Mouse (Mus musculus): Measurements from ENCODE around the gene Ankrd28.

Gene Ankrd28

DNA sequence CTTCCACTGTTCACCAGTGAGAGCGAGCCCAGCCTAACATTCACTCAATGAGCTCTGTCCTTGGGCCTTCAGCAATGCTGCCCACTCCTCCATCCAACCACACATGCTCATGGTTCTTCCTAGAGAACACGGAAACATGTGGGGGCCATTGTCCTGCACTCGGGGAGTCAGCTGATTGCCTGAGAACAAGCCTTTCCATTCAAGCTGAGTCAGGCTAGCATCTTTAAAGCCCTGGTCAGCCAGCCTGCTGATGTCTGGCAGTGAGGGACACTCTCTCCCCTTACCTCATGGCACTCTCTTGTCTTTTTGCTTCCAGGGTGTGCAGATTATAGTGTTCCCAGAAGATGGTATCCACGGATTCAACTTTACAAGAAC is 164.9 kb downstream of the Ankrd28 start:
- no peak for DNase-seq (ENCODE audit: low spot score in 2 of 2)

DNA sequence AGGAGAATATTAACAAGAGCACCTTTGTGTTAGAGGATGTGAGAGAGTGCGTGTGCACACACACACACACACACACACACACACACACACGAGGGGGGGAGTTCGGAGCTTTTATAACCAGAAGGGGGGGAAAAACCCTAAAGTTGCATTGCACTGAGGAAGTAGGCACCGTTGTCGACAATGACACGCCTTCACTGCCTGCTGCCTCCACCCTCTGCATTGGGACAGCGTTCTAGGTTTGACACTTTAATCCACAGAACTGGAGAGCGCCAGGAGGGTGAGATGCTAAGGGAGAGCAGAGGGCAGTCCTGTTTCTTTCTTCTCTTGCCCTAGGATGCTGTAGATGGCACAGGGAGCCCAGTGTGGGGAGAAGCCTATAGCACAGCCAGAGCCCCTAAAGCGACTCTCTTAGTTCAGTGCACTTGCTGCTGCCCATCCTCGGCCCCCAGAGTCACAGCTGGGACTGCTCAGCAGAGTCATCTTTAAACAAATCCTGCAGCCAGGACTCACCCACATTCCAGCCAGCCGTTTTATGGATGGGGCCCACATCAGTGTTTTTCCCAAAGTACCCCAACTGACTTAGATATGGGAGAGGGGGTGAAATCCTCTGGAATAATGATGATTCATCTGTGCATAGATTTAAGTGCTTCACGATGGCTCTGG is 165.4 kb downstream of the Ankrd28 start:
- DNase-seq (ENCODE audit: low spot score in 2 of 2), result peak in 1 of 2 experiments; percentile 61

DNA sequence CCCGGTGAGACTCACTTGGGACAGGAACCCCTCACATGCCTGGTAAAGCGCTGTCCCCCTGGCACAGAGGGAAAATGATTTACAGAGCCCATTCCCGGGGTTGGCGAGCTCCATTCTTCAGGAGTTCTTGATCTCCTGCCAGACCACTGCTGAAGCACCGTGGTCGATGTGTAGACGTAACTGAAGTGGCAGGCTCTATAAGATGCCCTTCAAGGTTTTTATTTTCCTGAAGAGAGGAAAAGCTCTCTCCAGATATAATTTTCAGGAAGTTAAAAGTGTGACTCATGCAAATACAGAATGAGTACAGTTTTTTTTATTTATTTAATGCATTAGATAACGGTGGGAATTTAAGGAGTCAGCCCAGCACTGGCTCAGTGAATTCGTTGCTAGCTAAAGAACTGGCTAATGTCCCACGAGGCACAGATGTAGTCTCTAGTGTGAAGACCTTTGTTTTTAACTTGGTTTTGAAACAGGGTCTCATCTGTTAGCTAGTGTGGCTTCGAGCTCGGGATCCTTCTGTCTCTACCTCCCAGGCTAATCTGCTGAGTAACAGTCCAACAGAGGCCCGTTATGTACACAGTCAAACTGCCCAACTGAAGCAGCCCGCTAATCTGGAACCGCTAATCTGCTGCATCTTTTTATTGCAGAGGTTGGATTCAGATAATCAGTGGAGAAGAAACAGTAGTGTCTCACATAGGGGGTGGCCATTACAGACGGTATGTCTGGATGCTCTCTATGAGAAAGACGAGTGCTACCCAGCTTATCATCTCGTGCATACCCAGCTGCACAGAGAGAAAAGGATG is 166.2 kb downstream of the Ankrd28 start:
- DNase-seq (ENCODE audit: low spot score in 2 of 2), result no peak

DNA sequence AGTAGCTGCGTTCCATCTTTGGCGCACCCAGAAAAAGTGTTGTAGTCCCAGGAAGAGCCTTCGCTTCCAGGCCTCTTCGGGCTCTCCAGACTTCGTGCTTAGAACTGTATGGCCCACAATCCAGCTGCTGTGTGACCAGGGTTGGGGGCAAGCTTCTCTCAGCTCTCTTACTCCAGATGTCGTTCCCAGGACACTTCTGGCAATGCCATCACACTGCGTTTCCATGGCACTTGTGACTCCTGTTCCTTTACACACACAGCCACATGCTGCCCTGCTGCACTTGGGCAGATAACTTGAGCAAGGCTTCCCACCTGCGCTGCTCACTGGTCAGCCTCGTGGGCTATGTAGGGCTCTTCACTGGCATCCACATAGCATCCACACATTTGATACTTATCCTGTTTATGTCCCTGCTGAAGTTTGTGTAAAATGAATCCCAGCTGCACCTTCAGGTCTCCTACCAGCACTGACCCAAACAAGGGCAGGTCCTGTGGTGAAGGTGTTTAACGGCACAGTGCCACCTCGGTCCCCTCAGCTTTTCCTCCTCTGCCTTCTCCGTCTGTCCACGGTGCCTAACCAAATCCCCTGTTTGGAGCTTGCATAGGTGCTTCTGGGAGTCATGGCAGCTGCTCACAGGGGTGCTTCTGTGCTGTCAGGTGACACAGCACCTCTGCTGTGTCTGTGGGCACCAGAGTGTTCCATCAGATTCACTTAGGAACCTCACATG is 166.9 kb downstream of the Ankrd28 start:
- no peak for DNase-seq (ENCODE audit: low spot score in 2 of 2)

DNA sequence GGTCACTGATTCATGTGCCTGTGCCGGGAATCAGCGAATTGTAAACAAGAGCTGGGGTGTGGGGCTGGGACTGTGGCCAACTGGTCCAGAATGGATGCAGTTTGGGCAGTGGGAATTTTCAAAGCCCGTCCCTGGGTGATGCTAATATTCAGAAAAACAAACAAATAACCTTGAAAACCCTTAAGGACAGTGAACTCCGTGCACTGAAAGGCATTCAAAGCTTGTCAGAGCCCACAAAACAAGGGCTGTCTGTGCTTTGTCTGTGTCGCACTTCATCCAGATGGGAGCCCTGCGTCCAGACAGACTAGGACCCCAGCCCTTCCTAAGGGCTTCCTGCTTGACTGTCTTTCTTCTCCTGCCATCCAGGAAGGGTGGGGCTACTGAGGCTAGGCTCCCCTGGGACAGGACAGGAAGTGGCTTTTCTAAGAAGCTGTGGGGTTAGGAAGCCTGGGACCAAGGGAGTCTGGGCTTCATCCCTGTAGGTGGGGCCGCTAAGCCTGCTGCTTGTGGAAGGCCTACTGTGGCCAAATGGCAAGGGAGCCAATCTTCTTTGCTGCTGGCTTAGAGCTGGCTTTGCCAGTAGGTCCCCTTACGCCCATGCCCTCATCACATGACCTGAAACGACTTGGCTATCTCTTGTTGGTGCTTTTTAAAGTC is 167.8 kb downstream of the Ankrd28 start:
- DNase-seq (ENCODE audit: low spot score in 2 of 2), result peak in 1 of 2 experiments; percentile 28

DNA sequence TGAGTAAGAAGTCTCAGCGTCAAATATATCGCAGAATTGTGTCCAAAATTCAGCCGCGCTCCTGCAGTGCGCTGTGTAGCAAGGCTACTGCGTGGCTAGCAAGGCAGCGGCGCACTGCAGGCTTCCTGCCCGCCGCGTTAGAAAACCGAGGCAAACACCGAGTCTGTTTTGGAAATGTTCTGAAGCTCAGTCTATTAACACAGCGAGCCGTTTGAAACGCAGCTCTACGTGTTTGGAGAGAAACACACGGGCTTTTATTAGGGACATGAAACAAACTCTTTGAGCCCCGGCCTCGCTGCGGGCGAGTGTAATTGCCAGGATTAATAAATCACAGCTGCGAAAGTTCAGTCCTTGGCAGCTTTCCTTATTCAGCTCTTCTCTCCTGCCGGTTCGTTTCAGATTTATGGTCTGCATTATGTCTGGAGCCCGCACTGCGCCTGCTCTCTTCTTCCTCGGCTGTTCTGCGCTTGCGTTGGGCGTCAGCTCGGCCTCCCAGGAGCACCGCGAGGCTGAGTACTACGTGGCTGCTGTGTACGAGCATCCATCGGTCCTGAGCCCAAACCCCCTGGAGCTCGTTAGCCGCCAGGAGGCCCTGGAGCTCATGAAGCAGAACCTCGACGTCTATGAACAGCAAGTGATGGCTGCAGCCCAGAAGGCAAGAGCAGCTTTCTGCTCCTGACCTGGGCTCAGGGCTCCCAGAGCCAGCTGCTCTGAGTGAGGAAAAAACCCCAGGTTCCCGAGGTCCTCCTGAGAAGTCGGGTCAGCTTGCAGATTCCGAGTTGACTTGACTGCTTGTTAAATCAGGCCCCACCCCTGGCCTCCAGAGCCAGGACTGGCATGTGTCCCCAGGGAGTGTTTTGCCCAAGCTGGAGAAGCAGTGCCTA is 168.5 kb downstream of the Ankrd28 start:
- peak; percentile 50 to 73 for DNase-seq (ENCODE audit: low spot score in 2 of 2)

DNA sequence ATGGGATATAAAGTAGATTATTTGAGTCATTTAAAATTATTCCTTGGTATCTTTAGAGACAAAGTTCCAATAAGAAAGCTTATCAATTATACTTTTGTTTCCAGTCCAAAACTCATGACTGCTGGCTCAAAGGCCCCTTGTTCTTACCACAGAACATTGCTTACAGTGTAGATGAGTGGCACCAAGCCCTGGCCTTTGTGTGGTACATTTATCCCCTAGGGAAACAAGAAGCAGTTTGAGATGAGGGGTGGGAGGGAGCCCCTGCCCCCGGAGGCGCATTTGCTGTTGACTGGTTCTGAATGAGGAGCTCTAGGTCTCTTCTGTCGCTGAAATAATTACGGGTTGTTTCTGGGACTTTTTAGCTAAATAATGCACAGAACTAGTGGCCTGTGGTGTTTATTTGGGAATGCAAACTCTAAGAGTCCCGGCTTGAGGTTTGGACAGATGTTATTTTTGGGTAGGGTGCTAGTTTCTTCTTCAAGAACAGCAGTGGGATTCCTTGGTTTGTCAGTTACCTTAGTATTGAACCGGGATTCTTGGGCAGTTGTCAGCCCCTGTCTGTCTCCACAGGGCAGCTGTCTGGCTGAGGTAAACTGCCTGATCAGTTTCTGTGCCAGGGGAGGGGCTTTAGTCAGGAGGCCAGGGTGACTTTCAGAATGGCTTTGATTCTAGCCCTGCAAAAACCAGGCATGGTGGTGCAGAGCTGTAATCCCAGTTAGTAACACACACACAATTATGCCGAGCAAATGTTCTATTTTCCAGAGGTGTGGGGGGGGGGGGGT is 169.9 kb downstream of the Ankrd28 start:
- DNase-seq (ENCODE audit: low spot score in 2 of 2), result no peak

DNA sequence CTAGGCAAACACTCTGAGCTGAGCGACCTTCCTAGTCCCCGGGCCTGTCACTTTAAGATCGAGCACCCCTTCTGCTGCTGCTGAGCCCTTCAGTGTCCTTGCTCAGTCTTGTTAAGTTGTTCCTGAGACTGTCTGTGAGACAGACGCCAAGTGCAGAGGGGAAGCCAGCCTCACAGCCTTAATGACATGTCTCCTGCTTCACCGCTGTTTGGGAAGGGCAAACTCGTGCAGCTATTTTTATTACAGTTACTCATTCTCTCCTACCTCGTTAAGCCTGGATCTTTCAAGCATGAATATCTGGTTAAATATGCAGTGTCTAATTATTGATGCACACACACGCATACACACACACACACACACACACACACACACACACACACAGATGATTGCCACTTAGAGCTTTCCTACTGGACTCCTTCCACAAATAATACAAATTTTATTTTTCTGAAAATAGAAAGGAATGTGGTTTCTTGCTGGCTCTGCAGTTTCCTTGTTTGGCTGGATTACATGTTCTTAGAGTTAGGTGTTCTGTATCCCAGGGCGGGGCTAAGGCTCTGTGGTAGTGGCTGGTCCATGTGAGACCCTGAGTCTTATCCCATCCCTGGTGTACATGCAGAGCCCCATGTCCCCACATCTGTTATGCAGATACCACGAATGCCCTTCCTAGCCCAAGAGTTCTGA is 170.8 kb downstream of the Ankrd28 start:
- no peak for DNase-seq (ENCODE audit: low spot score in 2 of 2)

DNA sequence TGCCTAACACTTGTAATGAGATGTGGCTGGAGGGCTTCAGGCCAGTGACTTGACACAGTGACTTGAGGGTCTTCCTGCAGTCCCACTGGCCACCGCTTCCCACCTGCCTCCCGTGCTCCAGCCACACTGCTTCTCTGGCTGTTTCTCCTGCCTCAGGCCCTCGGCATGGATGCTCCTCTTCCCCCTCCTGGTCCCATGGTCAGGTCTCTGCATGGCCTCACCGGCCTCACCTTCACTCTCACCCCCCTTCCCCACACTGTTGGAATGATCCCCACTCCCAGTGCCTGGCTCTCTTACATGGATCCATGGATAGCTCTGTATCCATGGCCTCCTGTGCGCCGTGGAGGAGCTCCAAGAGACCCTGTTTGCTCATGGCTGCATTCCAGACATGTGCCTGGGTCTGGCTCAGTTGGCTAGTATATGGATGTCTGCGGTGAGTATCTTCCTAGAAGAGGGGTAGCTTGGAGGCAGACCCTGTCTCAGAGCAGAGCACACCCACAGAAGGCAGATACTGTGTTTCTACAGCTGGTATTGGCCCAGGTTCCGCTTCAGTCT is 172.2 kb downstream of the Ankrd28 start:
- DNase-seq (ENCODE audit: low spot score in 2 of 2), result no peak

DNA sequence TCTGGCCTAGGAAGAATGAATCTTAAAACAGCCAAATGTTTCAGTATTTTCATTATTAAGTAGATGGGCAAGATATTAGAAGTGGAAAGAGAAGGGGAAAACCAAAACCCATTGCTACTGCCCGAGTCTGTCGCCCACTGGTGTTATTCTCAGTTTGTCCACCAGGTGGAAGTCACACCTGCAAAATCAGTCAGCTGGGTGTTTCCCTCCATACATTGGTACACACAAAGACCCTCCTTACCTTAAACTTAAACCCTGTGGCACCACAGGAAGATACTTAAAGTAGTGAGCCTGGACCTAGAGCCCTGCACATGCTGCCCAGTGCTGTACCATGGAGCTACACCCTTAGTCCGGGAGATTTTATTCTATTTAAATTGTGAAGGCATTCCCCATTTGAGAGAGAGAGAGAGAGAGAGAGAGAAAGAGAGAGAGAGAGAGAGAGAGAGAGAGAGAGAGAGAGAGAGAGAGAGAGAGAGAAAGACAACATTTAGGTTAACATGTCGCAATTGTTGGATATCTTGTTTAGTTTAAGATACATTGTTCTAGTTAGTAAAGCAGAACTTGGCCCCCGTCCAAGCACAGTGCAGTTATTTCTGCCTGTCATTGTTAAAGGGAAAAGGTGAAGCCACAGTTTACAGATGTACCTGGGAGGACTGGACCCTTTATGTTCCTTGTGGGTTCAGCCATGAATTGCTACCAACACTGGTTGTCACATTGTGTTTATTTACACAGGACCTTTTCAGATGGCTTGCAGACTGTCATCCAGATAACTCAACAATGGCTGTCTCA is 173.4 kb downstream of the Ankrd28 start:
- DNase-seq (ENCODE audit: low spot score in 2 of 2), result peak; percentile 56 to 77

DNA sequence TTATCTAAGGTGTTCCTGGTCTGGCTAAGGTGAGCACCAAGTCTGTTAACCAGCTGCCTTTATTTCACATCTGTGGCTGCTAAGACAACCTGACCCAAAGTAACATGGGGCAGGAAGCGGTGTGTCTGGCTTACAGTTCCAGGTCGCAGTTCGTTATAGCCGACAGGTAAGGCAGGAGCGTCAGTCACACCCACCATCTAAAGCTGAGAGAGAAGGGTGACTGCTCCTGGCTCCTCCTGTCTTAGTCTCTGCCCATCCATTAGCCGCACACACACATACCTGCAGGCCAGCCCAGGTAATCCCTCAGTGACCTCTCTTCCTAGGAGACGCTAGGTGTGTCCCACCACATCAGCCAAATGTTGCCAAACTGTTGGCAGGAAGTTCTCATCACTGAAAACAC is 174.1 kb downstream of the Ankrd28 start:
- no peak for DNase-seq (ENCODE audit: low spot score in 2 of 2)

DNA sequence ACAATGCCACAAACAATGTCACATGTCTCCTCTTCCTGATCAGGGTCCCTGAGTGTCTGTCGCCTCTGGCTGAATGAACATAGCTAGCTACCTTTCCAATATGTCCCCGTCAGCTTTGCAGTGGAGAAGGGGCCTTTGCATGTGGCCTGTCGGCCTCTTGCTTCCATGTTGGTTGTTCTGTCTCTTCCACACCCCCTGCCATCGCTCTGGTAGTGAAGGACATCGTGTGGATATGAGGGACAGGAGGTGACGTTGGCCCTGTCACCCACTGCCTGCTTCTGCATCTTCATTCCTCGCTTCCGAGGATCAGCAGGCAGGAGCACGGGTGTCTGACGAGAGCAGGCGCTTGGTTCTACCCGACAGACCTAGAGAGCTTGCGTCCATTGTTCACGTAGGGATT is 175.0 kb downstream of the Ankrd28 start:
- no peak for DNase-seq (ENCODE audit: low spot score in 2 of 2)

DNA sequence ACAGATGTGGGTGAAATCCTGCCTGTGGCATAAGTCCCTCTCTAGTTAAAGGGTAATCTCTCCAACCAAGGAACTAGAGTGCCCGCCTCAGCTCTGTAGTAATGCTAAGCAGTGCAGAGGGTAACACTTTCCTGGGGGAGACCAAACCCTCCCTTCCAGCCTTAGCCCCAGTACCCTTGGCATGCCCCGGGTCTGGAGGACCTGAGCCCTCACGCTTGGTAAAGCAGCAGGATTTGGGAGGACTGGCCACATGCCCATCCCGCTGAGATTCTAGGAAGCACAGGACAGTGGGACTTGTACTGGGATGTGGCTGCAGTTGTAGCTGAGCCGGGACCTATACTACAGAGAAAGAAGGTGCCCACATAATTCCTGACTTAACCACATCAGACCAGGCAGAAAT is 175.6 kb downstream of the Ankrd28 start:
- no peak for DNase-seq (ENCODE audit: low spot score in 2 of 2)

DNA sequence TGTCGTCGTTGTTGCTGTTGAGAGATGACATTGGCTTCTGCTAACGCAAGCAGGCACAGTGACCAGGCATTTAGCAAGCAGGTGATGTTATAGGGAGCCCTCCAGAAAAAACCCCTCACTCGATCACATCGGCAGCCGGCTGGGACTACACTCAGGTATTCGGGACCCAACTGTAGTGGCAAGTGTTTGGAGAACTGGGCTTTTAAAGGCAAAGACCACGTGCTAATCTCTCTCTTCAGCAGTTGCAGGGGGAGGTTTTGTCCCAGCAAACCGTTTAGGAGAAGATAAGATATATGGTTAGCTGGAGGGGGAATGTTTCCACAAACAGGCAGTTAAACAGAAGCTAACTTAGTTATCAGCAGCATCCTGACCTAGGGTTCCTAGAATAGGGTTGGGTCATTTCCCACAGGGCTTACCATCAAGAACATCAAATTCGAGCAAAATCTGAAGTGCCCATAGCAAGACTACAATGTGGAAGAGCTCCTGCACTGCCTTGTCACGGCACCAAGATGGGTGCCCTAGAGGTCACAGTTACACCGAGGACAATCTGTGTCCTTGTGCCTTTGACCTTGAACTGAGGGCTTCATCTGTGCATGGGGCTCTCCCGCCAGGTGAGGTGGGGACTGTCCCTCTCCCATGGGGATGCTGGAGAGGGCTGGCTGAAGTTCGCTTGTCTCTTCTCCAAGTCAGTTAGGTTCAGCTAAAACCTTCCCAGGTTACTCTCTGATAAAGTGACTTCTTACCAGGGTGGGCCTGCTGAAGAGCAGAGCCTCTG is 177.2 kb downstream of the Ankrd28 start:
- no peak for DNase-seq (ENCODE audit: low spot score in 2 of 2)

DNA sequence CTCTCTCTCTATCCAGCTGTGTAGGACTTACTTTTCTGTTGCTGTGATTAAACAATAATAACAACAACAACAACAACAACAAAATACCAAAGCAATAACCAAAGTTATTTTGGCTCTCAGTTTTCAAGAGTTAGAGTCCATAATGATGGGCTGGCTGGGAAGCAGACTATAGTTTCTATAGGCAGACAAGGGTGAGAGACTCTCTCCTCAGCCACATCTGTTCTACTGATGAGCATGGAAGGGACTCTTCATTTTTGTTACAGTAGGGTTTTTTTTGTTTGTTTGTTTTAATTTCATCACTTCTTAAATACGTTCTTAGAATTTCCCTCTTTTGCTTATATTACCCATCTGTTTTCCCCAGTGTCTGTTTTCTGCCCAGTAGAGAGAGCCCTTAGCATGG is 177.8 kb downstream of the Ankrd28 start:
- DNase-seq (ENCODE audit: low spot score in 2 of 2), result no peak

DNA sequence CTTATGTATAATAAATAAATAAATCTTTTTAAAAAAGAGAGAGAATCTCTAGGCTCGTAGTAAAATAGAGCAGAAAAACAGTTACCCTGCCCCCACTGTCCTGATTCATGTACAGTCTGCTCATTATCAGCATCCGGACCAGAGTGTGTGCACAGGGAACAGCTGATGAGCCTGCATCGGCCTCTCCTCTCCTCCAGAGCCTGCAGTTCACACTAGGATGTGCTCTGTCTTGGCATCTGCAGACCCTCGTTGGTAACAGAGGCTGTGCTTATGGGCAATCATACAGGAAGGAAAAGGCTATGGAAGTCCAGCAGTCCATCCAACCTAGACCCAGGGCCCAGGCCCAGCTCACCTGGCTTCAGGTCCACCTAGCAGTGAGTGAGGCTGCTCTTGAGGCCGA is 178.3 kb downstream of the Ankrd28 start:
- DNase-seq (ENCODE audit: low spot score in 2 of 2), result no peak

DNA sequence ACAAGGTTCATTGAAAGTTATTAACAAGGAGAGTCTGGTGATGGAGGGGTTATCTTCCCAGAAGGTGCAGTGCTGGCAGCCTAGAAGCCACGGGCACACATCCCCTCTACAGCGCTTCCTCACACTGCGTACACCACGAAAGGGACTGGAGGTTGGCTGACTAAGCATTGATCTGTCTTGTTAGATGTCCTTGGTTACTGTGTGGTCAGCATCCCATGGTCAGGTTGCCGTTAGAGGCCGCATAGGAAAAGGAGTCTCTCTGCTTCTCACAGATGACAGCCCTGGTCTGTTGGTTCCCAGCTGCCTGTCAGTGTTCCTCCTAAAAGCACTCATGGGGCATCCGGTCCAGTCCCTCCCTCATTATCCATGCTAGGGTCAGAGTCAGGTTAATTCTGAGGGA is 179.2 kb downstream of the Ankrd28 start:
- no peak for DNase-seq (ENCODE audit: low spot score in 2 of 2)

DNA sequence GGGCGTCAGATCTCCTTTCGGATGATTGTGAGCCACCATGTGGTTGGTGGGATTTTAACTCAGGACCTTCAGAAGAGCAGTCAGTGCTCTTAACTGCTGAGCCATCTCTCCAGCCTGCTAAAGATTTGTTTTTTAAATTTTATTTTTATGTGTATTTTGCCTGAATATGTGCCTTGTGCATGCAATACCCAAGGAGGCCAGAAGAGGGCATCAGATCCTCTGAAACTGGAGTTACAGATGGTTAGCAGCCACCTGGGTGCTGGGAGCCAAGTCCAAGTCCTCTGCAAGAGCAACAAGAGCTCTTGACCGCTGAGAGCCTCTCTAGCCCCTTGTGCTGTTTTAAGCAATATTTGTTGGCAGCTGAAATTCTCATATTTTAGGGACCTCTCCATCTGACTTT is 180.1 kb downstream of the Ankrd28 start:
- no peak for DNase-seq (ENCODE audit: low spot score in 2 of 2)
